Mouse (Mus musculus) gastrocnemius, postnatal 4 days (tissue): ENCODE measurements at regions not wholly inside any gene's neighbourhood (a gene's known extent, or its start where the extent isn't known, plus 50 kb on each side); places are given as distances from the start of the nearest gene placed in this dataset.

Experiments
- DNase-seq, 2 experiments: peaks; one replicate each; pipeline ENCODE4 v3.0.0; 2021 to 2022; ENCODE audit warnings: low spot score in 2 of 2, mixed read lengths in 2 of 2

- DNase-seq: no peak
These were observed 452.4 kb upstream of the Cdh4 start for GRCm38 (mm10) chr2:178989784-178990183.

GRCm38 (mm10) chr2:178990959-178991358, 451.3 kb upstream of the Cdh4 start:
- DNase-seq: no peak

- DNase-seq: no peak
These were observed 449.7 kb upstream of the Cdh4 start for GRCm38 (mm10) chr2:178992334-178993116.

GRCm38 (mm10) chr2:178997921-178998320, 444.3 kb upstream of the Cdh4 start:
- no peak for DNase-seq

- no peak for DNase-seq
These were observed 441.7 kb upstream of the Cdh4 start for GRCm38 (mm10) chr2:179000448-179001081.

- DNase-seq: no peak
These were observed 434.5 kb upstream of the Cdh4 start for GRCm38 (mm10) chr2:179007766-179008165.

- DNase-seq: no peak
These were observed 428.2 kb upstream of the Cdh4 start for GRCm38 (mm10) chr2:179013891-179014593.

GRCm38 (mm10) chr2:179022675-179023194, 419.5 kb upstream of the Cdh4 start:
- DNase-seq: no peak

- no peak for DNase-seq
These were observed 418.0 kb upstream of the Cdh4 start for GRCm38 (mm10) chr2:179024225-179024624.

GRCm38 (mm10) chr2:179033171-179033570, 409.1 kb upstream of the Cdh4 start:
- no peak for DNase-seq

- no peak for DNase-seq
These were observed 406.8 kb upstream of the Cdh4 start for GRCm38 (mm10) chr2:179035446-179035845.

GRCm38 (mm10) chr2:179039697-179040096, 402.5 kb upstream of the Cdh4 start:
- DNase-seq: no peak

GRCm38 (mm10) chr2:179043671-179044070, 398.6 kb upstream of the Cdh4 start:
- no peak for DNase-seq

- DNase-seq: no peak
These were observed 396.9 kb upstream of the Cdh4 start for GRCm38 (mm10) chr2:179045361-179045760.

GRCm38 (mm10) chr2:179054441-179054840, 387.8 kb upstream of the Cdh4 start:
- DNase-seq: no peak

- DNase-seq: no peak
These were observed 377.6 kb upstream of the Cdh4 start for GRCm38 (mm10) chr2:179064616-179065015.

GRCm38 (mm10) chr2:179069520-179069919, 372.7 kb upstream of the Cdh4 start:
- no peak for DNase-seq

GRCm38 (mm10) chr2:179070346-179070745, 371.9 kb upstream of the Cdh4 start:
- DNase-seq: no peak

GRCm38 (mm10) chr2:179080462-179081274, 361.6 kb upstream of the Cdh4 start:
- DNase-seq: no peak

- no peak for DNase-seq
These were observed 355.3 kb upstream of the Cdh4 start for GRCm38 (mm10) chr2:179086915-179087314.

- no peak for DNase-seq
These were observed 350.8 kb upstream of the Cdh4 start for GRCm38 (mm10) chr2:179091480-179091879.
